In genomic region chr7:101310327-101311028, GRCm38 (mm10) we compare ENCODE assay signal across 8 mouse cellular contexts. TPM values are rescaled to one million over a fixed set of nuclear protein-coding genes. Genes with fewer than 3 reads are reported as not detected.
DNase-seq lines count a peak whose midpoint lies in the region; ATAC-seq and TF ChIP-seq lines count a peak whose summit lies in the region.

No protein-coding gene starts in this region.

- H3K9me3 ChIP-seq in forebrain, embryonic 10.5 days, result no peaks in the 10 kb centered on the region
- H3K9me3 ChIP-seq in heart, embryonic 15.5 days (replicated peaks), result no peaks in the 10 kb centered on the region
- no peaks in the 10 kb centered on the region for H3K9me3 ChIP-seq in liver, embryonic 14.5 days (ENCODE audit: control insufficient read depth, low read length)
- no peaks in the 10 kb centered on the region for H3K9me3 ChIP-seq in neural tube, embryonic 11.5 days (ENCODE audit: control insufficient read depth, low read length)
- H3K9me3 ChIP-seq in stomach, postnatal 0 days (ENCODE audit: control insufficient read depth, low read length), result no peaks in the 10 kb centered on the region

- H3K36me3 ChIP-seq in forebrain, embryonic 10.5 days (replicated peaks), result no peaks in the 10 kb centered on the region
- no peaks in the 10 kb centered on the region for H3K36me3 ChIP-seq in heart, embryonic 15.5 days
- no peaks in the 10 kb centered on the region for H3K36me3 ChIP-seq in liver, embryonic 14.5 days (replicated peaks; ENCODE audit: control insufficient read depth, insufficient read depth, low read depth)
- no peaks in the 10 kb centered on the region for H3K36me3 ChIP-seq in neural tube, embryonic 11.5 days (ENCODE audit: control insufficient read depth, insufficient read depth, low read length)
- no peaks in the 10 kb centered on the region for H3K36me3 ChIP-seq in stomach, postnatal 0 days (ENCODE audit: control insufficient read depth, insufficient read depth, low read length)

- no peak for TF ChIP-seq EP300 in liver, embryonic 14.5 days (IDR thresholded peaks at IDR 0.05; ENCODE audit: low read depth)
- TF ChIP-seq EP300 in stomach, postnatal 0 days (optimal IDR thresholded peaks at IDR 0.05), result no peak

- peak overlapping the region; percentile 71 for H3K4me2 ChIP-seq in heart, embryonic 15.5 days
- peak overlapping the region; percentile 79 for H3K4me2 ChIP-seq in liver, embryonic 14.5 days (ENCODE audit: low read depth)
- H3K4me2 ChIP-seq in neural tube, embryonic 11.5 days (ENCODE audit: low read depth), result peak overlapping the region; percentile 56
- peak overlapping the region; percentile 60 for H3K4me2 ChIP-seq in stomach, postnatal 0 days (replicated peaks; ENCODE audit: low read depth)

- WGBS in forebrain, embryonic 10.5 days, result 1% methylated on average over 43 of the region's 43 CpGs
- WGBS in heart, embryonic 15.5 days, result under 1% methylated on average over 43 of the region's 43 CpGs
- 2% methylated on average over 43 of the region's 43 CpGs for WGBS in liver, embryonic 14.5 days (ENCODE audit: insufficient replicate concordance)
- 1% methylated on average over 43 of the region's 43 CpGs for WGBS in neural tube, embryonic 11.5 days
- WGBS in stomach, postnatal 0 days, result under 1% methylated on average over 43 of the region's 43 CpGs

- peak; percentile 98 for TF ChIP-seq CTCF in liver, embryonic 14.5 days (IDR thresholded peaks at IDR 0.05; ENCODE audit: low read depth)
- peak; percentile 96 for TF ChIP-seq CTCF in stomach, postnatal 0 days (IDR thresholded peaks at IDR 0.05; ENCODE audit: low read depth)

- H3K4me1 ChIP-seq in forebrain, embryonic 10.5 days, result peaks cover 11% of the 10 kb centered on the region
- peaks cover 11% of the 10 kb centered on the region for H3K4me1 ChIP-seq in heart, embryonic 15.5 days (replicated peaks)
- H3K4me1 ChIP-seq in liver, embryonic 14.5 days (replicated peaks; ENCODE audit: control insufficient read depth in 2 of 2, insufficient read depth in 2 of 2, low read length in 1 of 2), result peaks cover 6 to 30% of the 10 kb centered on the region in 2 experiments
- no peaks in the 10 kb centered on the region for H3K4me1 ChIP-seq in neural tube, embryonic 11.5 days (ENCODE audit: control insufficient read depth, insufficient read depth, low read length)
- no peaks in the 10 kb centered on the region for H3K4me1 ChIP-seq in stomach, postnatal 0 days (replicated peaks; ENCODE audit: control insufficient read depth, insufficient read depth)

- H3K4me3 ChIP-seq in forebrain, embryonic 10.5 days, result peak overlapping the region; percentile 69
- H3K4me3 ChIP-seq in heart, embryonic 15.5 days, result peak overlapping the region; percentile 73
- H3K4me3 ChIP-seq in liver, embryonic 14.5 days (ENCODE audit: insufficient read depth in 1 of 2, low read depth in 2 of 2, low read length in 2 of 2), result peak overlapping the region; percentile 71 to 75
- H3K4me3 ChIP-seq in neural tube, embryonic 11.5 days (ENCODE audit: low read depth, low read length), result peak overlapping the region; percentile 47
- H3K4me3 ChIP-seq in stomach, postnatal 0 days (ENCODE audit: low read depth, low read length), result peak overlapping the region; percentile 57

- ATAC-seq in heart, embryonic 15.5 days (replicated peaks; ENCODE audit: insufficient number of reproducible peaks, insufficient read depth, low FRiP score, low read depth), result peak; percentile 94
- ATAC-seq in liver, embryonic 14.5 days (ENCODE audit: insufficient read depth), result peak; percentile 95
- peak; percentile 92 for ATAC-seq in neural tube, embryonic 11.5 days (ENCODE audit: insufficient read depth, low FRiP score, low TSS enrichment)
- ATAC-seq in stomach, postnatal 0 days (ENCODE audit: low FRiP score, low TSS enrichment), result peak; percentile 95

- peak overlapping the region; percentile 91 for H3K27ac ChIP-seq in forebrain, embryonic 10.5 days
- H3K27ac ChIP-seq in heart, embryonic 15.5 days, result peak overlapping the region; percentile 100
- peak overlapping the region; percentile 89 for H3K27ac ChIP-seq in liver, embryonic 14.5 days
- H3K27ac ChIP-seq in neural tube, embryonic 11.5 days (ENCODE audit: low read depth, low read length), result peak overlapping the region; percentile 79; the same call in 1 of the 2 replicates
- peak overlapping the region; percentile 95 for H3K27ac ChIP-seq in stomach, postnatal 0 days (replicated peaks)

- H3K9ac ChIP-seq in heart, embryonic 15.5 days, result peak overlapping the region; percentile 80
- peak overlapping the region; percentile 89 for H3K9ac ChIP-seq in liver, embryonic 14.5 days (replicated peaks)
- peak overlapping the region; percentile 71 for H3K9ac ChIP-seq in neural tube, embryonic 11.5 days (ENCODE audit: low read length)
- H3K9ac ChIP-seq in stomach, postnatal 0 days (ENCODE audit: low read length), result peak overlapping the region; percentile 75

- peak; percentile 96 to 97 for DNase-seq in CD8-positive naive resting alpha-beta T cell, adult 2 months (ENCODE audit: low read depth in 2 of 2, low spot score in 2 of 2)
- peak; percentile 98 for DNase-seq in c-Kit-positive CD71-negative TER-119-negative erythroid progenitor cells, embryonic 14.5 days (ENCODE audit: low read depth)
- peak; percentile 96 for DNase-seq in forebrain, embryonic 10.5 days (ENCODE audit: extremely low spot score, low spot score)
- DNase-seq in kidney, postnatal 25 days, result peak; percentile 98 to 99
- DNase-seq in liver, embryonic 14.5 days (ENCODE audit: low read depth in 3 of 3, low spot score in 3 of 3), result peak; percentile 96 to 97 (median 96)
- DNase-seq in neural tube, embryonic 11.5 days (ENCODE audit: low spot score), result peak; percentile 99
- DNase-seq in stomach, postnatal 0 days (ENCODE audit: low spot score), result peak; percentile 96

- no peaks in the 10 kb centered on the region for H3K27me3 ChIP-seq in forebrain, embryonic 10.5 days (ENCODE audit: poor library complexity, severe bottlenecking)
- no peaks in the 10 kb centered on the region for H3K27me3 ChIP-seq in heart, embryonic 15.5 days
- H3K27me3 ChIP-seq in liver, embryonic 14.5 days (ENCODE audit: control insufficient read depth, insufficient read depth, low read length), result no peaks in the 10 kb centered on the region
- H3K27me3 ChIP-seq in neural tube, embryonic 11.5 days (ENCODE audit: control insufficient read depth, insufficient read depth, low read length), result no peaks in the 10 kb centered on the region
- H3K27me3 ChIP-seq in stomach, postnatal 0 days (ENCODE audit: control insufficient read depth, insufficient read depth, low read length), result no peaks in the 10 kb centered on the region

RNA-seq across cellular contexts. Expression of gene Stard10, which starts 6.4 kb away (rescaled TPM):
- polyA plus RNA-seq in forebrain, embryonic 10.5 days (2016; fragmentation: Nextera tagmentation; extraction: Ambion mirVana), result 9.1 and 9.6 TPM in 2 replicates
- 25.0 and 32.9 TPM in 2 replicates for polyA plus RNA-seq in heart, embryonic 15.5 days (2015; fragmentation: Nextera tagmentation; extraction: Ambion mirVana)
- polyA plus RNA-seq in liver, embryonic 14.5 days (2012; rRNA removed), result 71.0 and 71.8 TPM in 2 replicates
- 98.2 and 102 TPM in 2 replicates for polyA plus RNA-seq in liver, embryonic 14.5 days (2014; fragmentation: Nextera tagmentation; extraction: Ambion mirVana)
- 7.0 and 8.0 TPM in 2 replicates for polyA plus RNA-seq in neural tube, embryonic 11.5 days (2014; fragmentation: Nextera tagmentation; extraction: Ambion mirVana)
- polyA plus RNA-seq in stomach, postnatal 0 days (2015; fragmentation: Nextera tagmentation; extraction: Ambion mirVana), result 132 and 144 TPM in 2 replicates

RNA-seq across cellular contexts. Expression of gene Atg16l2, which starts 8.4 kb away (rescaled TPM):
- 18.4 and 25.9 TPM in 2 replicates for polyA plus RNA-seq in forebrain, embryonic 10.5 days (2016; fragmentation: Nextera tagmentation; extraction: Ambion mirVana)
- 28.1 and 30.5 TPM in 2 replicates for polyA plus RNA-seq in heart, embryonic 15.5 days (2015; fragmentation: Nextera tagmentation; extraction: Ambion mirVana)
- polyA plus RNA-seq in liver, embryonic 14.5 days (2012; rRNA removed), result 3.1 and 3.5 TPM in 2 replicates
- polyA plus RNA-seq in liver, embryonic 14.5 days (2014; fragmentation: Nextera tagmentation; extraction: Ambion mirVana), result 1.3 and 1.8 TPM in 2 replicates
- polyA plus RNA-seq in neural tube, embryonic 11.5 days (2014; fragmentation: Nextera tagmentation; extraction: Ambion mirVana), result 7.2 and 9.5 TPM in 2 replicates
- polyA plus RNA-seq in stomach, postnatal 0 days (2015; fragmentation: Nextera tagmentation; extraction: Ambion mirVana), result 6.0 and 7.1 TPM in 2 replicates

RNA-seq across cellular contexts. Expression of gene Arap1, which starts 37.4 kb away (rescaled TPM):
- 11.7 and 12.9 TPM in 2 replicates for polyA plus RNA-seq in forebrain, embryonic 10.5 days (2016; fragmentation: Nextera tagmentation; extraction: Ambion mirVana)
- polyA plus RNA-seq in heart, embryonic 15.5 days (2015; fragmentation: Nextera tagmentation; extraction: Ambion mirVana), result 23.5 and 38.4 TPM in 2 replicates
- polyA plus RNA-seq in liver, embryonic 14.5 days (2012; rRNA removed), result 13.3 and 13.7 TPM in 2 replicates
- 12.9 and 13.9 TPM in 2 replicates for polyA plus RNA-seq in liver, embryonic 14.5 days (2014; fragmentation: Nextera tagmentation; extraction: Ambion mirVana)
- 11.2 and 12.3 TPM in 2 replicates for polyA plus RNA-seq in neural tube, embryonic 11.5 days (2014; fragmentation: Nextera tagmentation; extraction: Ambion mirVana)
- polyA plus RNA-seq in stomach, postnatal 0 days (2015; fragmentation: Nextera tagmentation; extraction: Ambion mirVana), result 37.2 and 44.7 TPM in 2 replicates

Comparison
In these comparisons a context has a peak if more than half of its experiments do, and no peak if none do; other contexts are left out.
1. Peak in every context shown above with its lines: DNase-seq, ATAC-seq, H3K4me3 ChIP-seq and H3K27ac ChIP-seq.